Mouse (Mus musculus): Measurements from ENCODE around the gene Akap8.

- TF ChIP-seq CTCF (conservative IDR thresholded peaks at IDR 0.05; ENCODE audit: low read length) (no peak), NANOG (IDR thresholded peaks at IDR 0.05; ENCODE audit: borderline replicate concordance, low read length) (no peak)
Measured at GRCm38 (mm10) chr17:32295160-32295559, 25.9 kb downstream of the Akap8 start.

Data from E14TG2a.4 (cell line).